Mouse (Mus musculus): ENCODE data around the gene Oxct1.

DNA sequence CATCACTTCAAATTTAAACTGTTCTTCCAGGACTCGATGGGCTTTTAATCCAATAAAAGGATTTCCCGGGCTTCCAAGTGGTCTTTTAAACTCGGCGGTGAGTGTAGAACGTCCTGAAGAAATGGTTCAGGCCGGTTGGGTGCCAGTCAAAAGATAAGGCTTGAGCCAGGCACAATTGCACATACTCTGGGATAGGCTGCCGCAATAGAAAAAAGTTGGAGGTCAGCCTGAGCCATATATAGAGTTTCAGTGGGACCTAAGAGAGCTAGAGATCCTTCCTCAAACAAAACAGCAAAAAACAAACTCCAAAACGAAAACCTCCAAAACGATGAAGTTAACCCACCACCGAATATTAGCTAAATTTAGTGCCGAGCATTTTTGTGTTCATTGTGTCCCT is 677 bp upstream of the Oxct1 start:
- TF ChIP-seq EP300 (IDR thresholded peaks at IDR 0.05; ENCODE audit: low read depth) (no peak), CTCF (IDR thresholded peaks at IDR 0.05; ENCODE audit: low read depth) (no peak)
